Mouse (Mus musculus): ENCODE data around the gene Junb. TPM values are rescaled to one million over a fixed set of nuclear protein-coding genes. Genes with fewer than 3 reads are reported as not detected.

The Junb gene
- total and polyA plus RNA-seq, 2 experiments from 2014 or later: 10.3 to 39.6 TPM

DNA sequence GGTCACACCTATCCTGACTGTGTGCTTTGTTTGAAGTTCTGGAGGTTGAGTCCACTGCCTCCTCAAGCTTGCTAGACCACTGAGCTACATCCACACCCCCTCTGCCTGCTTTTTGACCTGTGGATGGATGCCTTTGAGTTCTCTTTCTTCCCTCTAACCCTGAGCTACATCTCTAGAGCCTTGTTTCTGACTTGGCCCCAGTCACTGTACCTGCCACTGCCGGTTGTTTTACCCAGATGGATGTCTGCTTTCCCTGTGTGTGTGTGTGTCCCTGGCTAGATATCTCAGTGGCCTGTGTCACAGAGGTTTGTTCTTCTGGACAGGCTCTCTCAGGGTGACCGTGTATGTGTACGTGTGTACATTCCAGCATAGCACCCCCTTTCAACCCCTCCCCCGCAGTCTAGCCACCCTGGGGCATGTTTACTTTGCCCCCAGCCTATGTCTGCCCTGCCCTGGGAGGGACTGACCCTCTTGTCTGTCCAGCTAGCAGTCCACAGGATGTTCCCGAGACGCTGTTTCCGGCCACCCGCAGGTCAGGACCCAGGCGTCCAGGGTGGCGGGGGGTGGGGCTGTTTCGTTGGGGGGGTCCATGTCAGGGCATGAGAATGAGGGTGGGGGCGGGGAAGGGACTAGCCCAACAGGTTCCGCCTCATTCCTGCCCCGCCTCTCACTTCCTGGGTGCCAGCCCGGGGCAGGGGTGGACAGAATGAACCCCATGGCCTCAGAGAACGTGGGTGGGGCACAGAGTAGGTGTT, 6.0 kb upstream of the Junb start:
- Histone ChIP-seq H3K4me1 (ENCODE audit: control insufficient read depth, insufficient read depth) (peaks cover 40% of the 10 kb centered on the region), H3K4me3 (ENCODE audit: low read depth, low read length) (no peak overlapping the region), H3K36me3 (replicated peaks; ENCODE audit: control insufficient read depth, insufficient read depth, low read length) (no peaks in the 10 kb centered on the region), H3K27me3 (ENCODE audit: control insufficient read depth, insufficient read depth, low read length) (no peaks in the 10 kb centered on the region), H3K4me2 (ENCODE audit: low read depth, low read length) (peak overlapping the region; percentile 87), H3K9me3 (replicated peaks; ENCODE audit: control insufficient read depth, low read length) (no peaks in the 10 kb centered on the region), H3K27ac (ENCODE audit: low read depth) (peak overlapping the region; percentile 75), H3K9ac (replicated peaks; ENCODE audit: low read depth, low read length) (no peak overlapping the region)
- TF ChIP-seq EP300 (IDR thresholded peaks at IDR 0.05; ENCODE audit: low read depth): no peak
- TF ChIP-seq CTCF (IDR thresholded peaks at IDR 0.05; ENCODE audit: low read depth): no peak
- ATAC-seq (ENCODE audit: insufficient read depth, low read depth) (no peak), DNase-seq (ENCODE audit: low spot score) (no peak)
- WGBS: 23% methylated on average over 13 of the region's 16 CpGs

DNA sequence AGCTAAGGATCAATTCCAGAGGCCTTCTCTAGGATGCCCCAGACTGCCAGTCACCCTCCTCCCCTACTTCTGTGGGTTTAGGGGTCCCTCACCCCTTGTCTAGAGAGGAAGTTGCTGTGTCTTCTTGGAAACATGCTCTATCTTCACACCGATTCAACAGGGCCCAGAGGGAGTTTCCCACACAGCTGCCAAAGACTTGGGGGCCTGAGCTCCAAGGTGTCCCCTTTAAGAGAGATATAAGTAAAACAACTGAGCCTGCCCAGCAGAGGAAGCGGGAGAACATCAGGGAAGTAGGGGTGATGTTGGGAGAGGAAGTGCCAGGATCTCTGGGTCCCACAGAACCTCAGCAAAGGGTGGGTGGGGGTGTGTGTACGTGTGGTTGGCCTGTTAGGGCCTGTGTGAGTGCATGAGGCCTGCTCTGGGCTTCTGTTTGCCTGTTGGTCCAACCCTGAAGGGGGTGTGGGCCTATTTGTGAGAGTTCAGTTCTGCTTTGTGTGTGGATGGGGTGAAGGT, 4.0 kb upstream of the Junb start:
- TF ChIP-seq CTCF (IDR thresholded peaks at IDR 0.05; ENCODE audit: low read depth) (no peak), EP300 (IDR thresholded peaks at IDR 0.05; ENCODE audit: low read depth) (no peak)
- Histone ChIP-seq H3K27ac (ENCODE audit: low read depth) (0 out of 2 replicates have a peak overlapping the region, but pooled peaks have one; percentile 36), H3K9ac (replicated peaks; ENCODE audit: low read depth, low read length) (no peak overlapping the region), H3K4me2 (ENCODE audit: low read depth, low read length) (no peak overlapping the region), H3K27me3 (ENCODE audit: control insufficient read depth, insufficient read depth, low read length) (no peaks in the 10 kb centered on the region), H3K4me1 (ENCODE audit: control insufficient read depth, insufficient read depth) (peaks cover 43% of the 10 kb centered on the region), H3K4me3 (ENCODE audit: low read depth, low read length) (no peak overlapping the region), H3K36me3 (replicated peaks; ENCODE audit: control insufficient read depth, insufficient read depth, low read length) (no peaks in the 10 kb centered on the region), H3K9me3 (replicated peaks; ENCODE audit: control insufficient read depth, low read length) (no peaks in the 10 kb centered on the region)
- WGBS: 57% methylated on average over 3 of the region's 3 CpGs
- DNase-seq (ENCODE audit: low spot score) (no peak), ATAC-seq (ENCODE audit: insufficient read depth, low read depth) (no peak)

DNA sequence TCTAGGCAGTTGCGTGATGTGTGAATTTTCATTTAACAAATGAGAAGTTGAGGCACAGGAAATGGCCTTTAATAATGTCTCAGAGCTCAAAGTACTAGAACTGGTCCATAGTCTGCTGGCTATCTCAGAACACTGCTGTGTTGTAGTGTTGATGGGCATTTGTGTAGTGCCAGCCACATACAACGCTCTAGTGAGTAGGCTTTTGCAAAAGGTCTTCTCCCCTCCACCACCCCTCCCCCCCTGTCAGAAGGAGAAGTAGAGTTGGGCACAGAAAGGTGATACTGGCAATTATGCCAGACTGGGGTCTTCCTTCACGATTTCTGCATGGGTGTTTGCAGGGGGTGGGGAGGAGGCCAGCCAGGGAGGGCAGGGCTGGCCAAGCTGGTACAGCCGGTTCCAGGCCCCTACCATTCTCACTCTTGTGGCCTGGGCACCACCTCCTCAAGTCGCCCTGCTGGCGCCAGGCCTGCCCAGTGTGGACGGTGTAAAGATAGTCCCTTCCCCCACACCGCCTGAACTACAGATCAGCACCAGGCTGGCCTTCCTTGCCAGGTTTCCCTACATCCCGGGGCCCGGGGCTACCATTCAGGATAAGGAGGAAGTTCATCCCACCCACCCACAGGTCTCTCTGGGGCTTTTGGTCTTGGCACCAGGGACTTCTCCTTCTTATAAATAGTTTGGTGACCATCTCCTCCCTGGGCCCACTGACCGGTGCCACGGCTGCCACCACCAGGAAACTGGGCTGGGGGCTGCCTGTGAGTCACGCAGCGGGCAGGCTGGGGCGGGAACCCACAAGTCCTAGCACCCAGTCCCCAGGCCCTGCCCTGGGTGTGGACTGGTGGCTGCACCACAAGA, 3.4 kb upstream of the Junb start:
- Histone ChIP-seq H3K4me3 (ENCODE audit: low read depth, low read length) (no peak overlapping the region), H3K36me3 (replicated peaks; ENCODE audit: control insufficient read depth, insufficient read depth, low read length) (no peaks in the 10 kb centered on the region), H3K9me3 (replicated peaks; ENCODE audit: control insufficient read depth, low read length) (no peaks in the 10 kb centered on the region), H3K27me3 (ENCODE audit: control insufficient read depth, insufficient read depth, low read length) (no peaks in the 10 kb centered on the region), H3K9ac (replicated peaks; ENCODE audit: low read depth, low read length) (no peak overlapping the region), H3K4me1 (ENCODE audit: control insufficient read depth, insufficient read depth) (peaks cover 43% of the 10 kb centered on the region), H3K4me2 (ENCODE audit: low read depth, low read length) (no peak overlapping the region), H3K27ac (ENCODE audit: low read depth) (peak overlapping the region; percentile 92; the same call in 1 of the 2 replicates)
- DNase-seq (ENCODE audit: low spot score) (no peak), ATAC-seq (ENCODE audit: insufficient read depth, low read depth) (no peak)
- 74% methylated on average over 12 of the region's 15 CpGs for WGBS
- no peak for TF ChIP-seq CTCF (IDR thresholded peaks at IDR 0.05; ENCODE audit: low read depth)
- no peak for TF ChIP-seq EP300 (IDR thresholded peaks at IDR 0.05; ENCODE audit: low read depth)

DNA sequence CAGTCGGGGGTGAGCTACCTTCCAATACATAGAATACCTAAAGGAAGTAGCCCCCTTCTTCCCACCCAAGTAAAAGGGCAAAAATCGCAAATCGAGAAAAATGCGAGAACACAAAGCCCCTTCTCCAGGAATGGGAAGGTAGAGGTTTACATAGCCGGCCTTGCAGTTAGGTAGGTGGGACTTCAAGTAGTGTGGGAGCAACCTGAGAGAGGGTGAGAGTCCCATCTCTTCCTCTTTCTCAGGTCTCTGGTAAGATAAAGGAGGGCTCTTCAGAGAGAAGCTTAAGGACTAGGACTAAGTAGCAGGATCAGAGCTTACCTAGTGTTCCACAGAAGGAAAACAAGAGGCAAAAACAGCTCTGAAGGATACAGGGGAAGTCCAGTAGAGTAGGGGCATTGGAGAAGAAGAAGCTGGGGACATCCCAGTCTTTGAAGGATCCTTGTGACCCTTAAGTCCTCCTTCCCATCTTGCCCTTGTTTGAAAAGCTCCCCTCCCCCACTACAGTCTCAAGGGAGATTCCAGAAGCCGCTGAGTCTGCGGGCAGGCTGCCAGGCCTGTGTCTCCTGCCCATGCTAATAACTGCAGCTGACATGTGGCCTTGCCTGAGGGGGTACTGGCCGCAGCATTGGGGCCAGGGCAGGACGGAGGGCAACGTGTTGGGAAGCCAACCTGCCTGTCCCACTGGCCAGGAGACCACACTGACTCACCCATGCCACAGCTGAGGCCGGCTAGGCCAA, 2.3 kb upstream of the Junb start:
- TF ChIP-seq EP300 (IDR thresholded peaks at IDR 0.05; ENCODE audit: low read depth): no peak
- TF ChIP-seq CTCF (IDR thresholded peaks at IDR 0.05; ENCODE audit: low read depth): no peak
- peak; percentile 49 for DNase-seq (ENCODE audit: low spot score)
- Histone ChIP-seq H3K9ac (replicated peaks; ENCODE audit: low read depth, low read length) (no peak overlapping the region), H3K9me3 (replicated peaks; ENCODE audit: control insufficient read depth, low read length) (no peaks in the 10 kb centered on the region), H3K36me3 (replicated peaks; ENCODE audit: control insufficient read depth, insufficient read depth, low read length) (no peaks in the 10 kb centered on the region), H3K4me1 (ENCODE audit: control insufficient read depth, insufficient read depth) (peaks cover 45% of the 10 kb centered on the region), H3K4me2 (ENCODE audit: low read depth, low read length) (peak overlapping the region; percentile 92), H3K4me3 (ENCODE audit: low read depth, low read length) (peak overlapping the region; percentile 63), H3K27ac (ENCODE audit: low read depth) (peak overlapping the region; percentile 92), H3K27me3 (ENCODE audit: control insufficient read depth, insufficient read depth, low read length) (no peaks in the 10 kb centered on the region)
- ATAC-seq (ENCODE audit: insufficient read depth, low read depth): no peak
- 21% methylated on average over 11 of the region's 11 CpGs for WGBS
